Mouse (Mus musculus) myocyte (in vitro differentiated cells): ENCODE measurements around the gene Hhipl1.

ENCODE experiments used
- E2F4 ChIP-seq: IDR thresholded peaks from one replicate; pipeline ENCODE4 v1.6.1; 2011; ENCODE audit warnings: mild to moderate bottlenecking, control low read depth, moderate library complexity; ENCODE audit not compliant: insufficient read depth
- MAX ChIP-seq: IDR thresholded peaks from one replicate; pipeline ENCODE4 v1.6.1; 2011; ENCODE audit warnings: low read depth, mild to moderate bottlenecking, control low read depth
- MYOG ChIP-seq, 3 experiments: IDR thresholded peaks; one replicate each; pipeline ENCODE4 v1.6.1; 2011; ENCODE audit warnings: control low read depth in 2 of 3, low read depth in 2 of 3, mild to moderate bottlenecking in 2 of 3; ENCODE audit not compliant: insufficient read length in 2 of 3, control insufficient read depth in 1 of 3, insufficient read depth in 1 of 3
- POLR2A ChIP-seq: IDR thresholded peaks from one replicate; pipeline ENCODE4 v1.6.1; 2011; ENCODE audit warnings: low read depth, mild to moderate bottlenecking, control low read depth, moderate library complexity; ENCODE audit not compliant: insufficient read length
- POLR2AphosphoS2 ChIP-seq: IDR thresholded peaks from one replicate; pipeline ENCODE4 v1.6.1; 2011; ENCODE audit warnings: low read depth, control low read depth; ENCODE audit not compliant: insufficient read length
- SRF ChIP-seq: IDR thresholded peaks from one replicate; pipeline ENCODE4 v1.6.1; 2011; ENCODE audit warnings: low read depth; ENCODE audit not compliant: control insufficient read depth, insufficient read length
- TCF12 ChIP-seq: IDR thresholded peaks from one replicate; pipeline ENCODE4 v1.6.1; 2011; ENCODE audit warnings: mild to moderate bottlenecking, control low read depth; ENCODE audit not compliant: poor library complexity, insufficient read depth, severe bottlenecking
- TCF3 ChIP-seq: IDR thresholded peaks from one replicate; pipeline ENCODE4 v1.6.1; 2011; ENCODE audit warnings: low read depth, control low read depth; ENCODE audit not compliant: insufficient read length
- USF1 ChIP-seq: IDR thresholded peaks from one replicate; pipeline ENCODE4 v1.6.1; 2011; ENCODE audit warnings: low read depth, mild to moderate bottlenecking, control low read depth, moderate library complexity

GRCm38 (mm10) chr12:108320096-108320495, 14.0 kb downstream of the Hhipl1 start:
- no peak for TF ChIP-seq POLR2AphosphoS2
- no peak for TF ChIP-seq TCF3
- TF ChIP-seq POLR2A: no peak
- no peak for TF ChIP-seq MYOG (IDR thresholded peaks at IDR 0.05; ENCODE audit: control insufficient read depth in 1 of 3, insufficient read depth in 1 of 3, insufficient read length in 2 of 3, low read depth in 2 of 3)
- no peak for TF ChIP-seq TCF12
- no peak for TF ChIP-seq E2F4
- TF ChIP-seq SRF: no peak
- TF ChIP-seq MAX: no peak
- TF ChIP-seq USF1: no peak
